Mouse (Mus musculus): ENCODE data around the gene Scn10a. TPM values are rescaled to one million over a fixed set of nuclear protein-coding genes. Genes with fewer than 3 reads are reported as not detected.

Scn10a gene
- polyA plus RNA-seq, 1 experiment: 0.68 TPM

DNA sequence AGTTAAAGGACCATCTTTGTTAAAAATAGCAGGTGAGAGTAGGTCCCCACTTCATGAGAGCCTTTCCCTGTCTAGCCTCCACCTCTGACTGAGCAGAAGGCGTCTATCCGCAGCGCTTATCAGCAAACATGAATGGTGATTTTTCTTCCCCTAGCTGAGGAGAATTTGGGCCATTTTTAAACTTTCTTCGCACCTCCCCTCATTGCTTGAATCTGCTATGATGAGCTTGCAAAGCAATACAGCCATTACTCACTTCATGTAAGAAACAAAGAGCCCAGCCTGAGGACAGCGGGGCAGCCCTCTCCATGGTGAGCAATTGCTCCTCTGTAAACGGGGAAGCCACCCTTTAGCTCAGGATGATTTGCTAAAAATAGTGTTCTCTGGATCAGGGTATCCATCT is 154.3 kb downstream of the Scn10a start:
- Histone ChIP-seq H3K27ac (ENCODE audit: control insufficient read depth, insufficient read depth, low read depth, low read length) (no peak overlapping the region), H3K36me3 (ENCODE audit: control insufficient read depth, insufficient read depth, low read length) (no peaks in the 10 kb centered on the region), H3K4me1 (ENCODE audit: control insufficient read depth, insufficient read depth, low read length) (no peaks in the 10 kb centered on the region), H3K27me3 (ENCODE audit: control insufficient read depth, insufficient read depth, low read length) (no peaks in the 10 kb centered on the region), H3K4me3 (ENCODE audit: control insufficient read depth, low read depth, low read length) (no peak overlapping the region)
- TF ChIP-seq CTCF (IDR thresholded peaks at IDR 0.05; ENCODE audit: control insufficient read depth, insufficient read depth, insufficient replicate concordance, low read depth, low read length) (no peak), POLR2A (IDR thresholded peaks at IDR 0.05; ENCODE audit: control insufficient read depth, low read depth, low read length) (no peak)

DNA sequence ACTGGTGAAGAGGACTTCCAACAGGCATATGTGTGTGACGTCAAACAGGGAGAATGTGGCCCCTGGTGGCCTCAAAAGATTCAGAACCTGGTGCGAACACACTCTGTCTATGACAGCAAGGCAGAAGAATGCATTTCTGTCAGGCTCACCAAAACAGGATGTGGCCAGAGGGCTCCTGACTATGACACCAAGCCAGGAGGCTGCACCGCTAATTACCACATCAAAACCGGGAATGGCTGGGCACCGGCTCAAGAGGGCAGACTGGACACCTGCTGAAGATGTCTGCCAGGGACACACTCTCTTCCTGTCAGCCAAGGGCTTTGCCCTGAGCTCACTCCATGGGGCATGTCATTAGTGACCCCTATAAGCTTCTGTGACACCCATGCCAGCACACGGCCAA is 155.5 kb downstream of the Scn10a start:
- no peaks in the 10 kb centered on the region for H3K36me3 ChIP-seq (ENCODE audit: control insufficient read depth, insufficient read depth, low read length)
- no peak overlapping the region for H3K4me3 ChIP-seq (ENCODE audit: control insufficient read depth, low read depth, low read length)
- no peaks in the 10 kb centered on the region for H3K27me3 ChIP-seq (ENCODE audit: control insufficient read depth, insufficient read depth, low read length)
- no peak overlapping the region for H3K27ac ChIP-seq (ENCODE audit: control insufficient read depth, insufficient read depth, low read depth, low read length)
- H3K4me1 ChIP-seq (ENCODE audit: control insufficient read depth, insufficient read depth, low read length): no peaks in the 10 kb centered on the region
- TF ChIP-seq CTCF (IDR thresholded peaks at IDR 0.05; ENCODE audit: control insufficient read depth, insufficient read depth, insufficient replicate concordance, low read depth, low read length) (no peak), POLR2A (IDR thresholded peaks at IDR 0.05; ENCODE audit: control insufficient read depth, low read depth, low read length) (no peak)

DNA sequence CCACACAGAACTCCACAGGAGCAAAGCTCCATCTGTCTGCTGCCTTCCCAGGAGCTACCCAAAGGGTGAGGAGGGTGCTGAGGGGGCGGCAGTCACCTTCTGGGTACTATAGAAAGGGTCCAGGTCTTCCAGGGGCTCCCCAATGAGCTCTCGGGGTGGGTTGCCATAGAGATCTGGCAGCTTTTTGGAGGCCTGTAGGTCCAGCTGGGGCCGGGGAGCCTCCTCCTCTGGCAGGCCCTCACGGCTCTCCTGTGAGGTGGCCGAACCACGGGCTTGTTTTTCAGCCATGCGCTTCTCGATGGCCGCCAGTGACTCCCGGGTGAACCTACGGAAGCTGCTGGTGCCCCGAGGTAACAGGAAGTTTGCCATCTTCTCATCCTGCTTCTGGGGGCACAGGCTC is 156.9 kb downstream of the Scn10a start:
- Histone ChIP-seq H3K4me3 (ENCODE audit: control insufficient read depth, low read depth, low read length) (no peak overlapping the region), H3K27ac (ENCODE audit: control insufficient read depth, insufficient read depth, low read depth, low read length) (no peak overlapping the region), H3K4me1 (ENCODE audit: control insufficient read depth, insufficient read depth, low read length) (no peaks in the 10 kb centered on the region), H3K36me3 (ENCODE audit: control insufficient read depth, insufficient read depth, low read length) (no peaks in the 10 kb centered on the region), H3K27me3 (ENCODE audit: control insufficient read depth, insufficient read depth, low read length) (no peaks in the 10 kb centered on the region)
- TF ChIP-seq CTCF (IDR thresholded peaks at IDR 0.05; ENCODE audit: control insufficient read depth, insufficient read depth, insufficient replicate concordance, low read depth, low read length) (no peak), POLR2A (IDR thresholded peaks at IDR 0.05; ENCODE audit: control insufficient read depth, low read depth, low read length) (no peak)

DNA sequence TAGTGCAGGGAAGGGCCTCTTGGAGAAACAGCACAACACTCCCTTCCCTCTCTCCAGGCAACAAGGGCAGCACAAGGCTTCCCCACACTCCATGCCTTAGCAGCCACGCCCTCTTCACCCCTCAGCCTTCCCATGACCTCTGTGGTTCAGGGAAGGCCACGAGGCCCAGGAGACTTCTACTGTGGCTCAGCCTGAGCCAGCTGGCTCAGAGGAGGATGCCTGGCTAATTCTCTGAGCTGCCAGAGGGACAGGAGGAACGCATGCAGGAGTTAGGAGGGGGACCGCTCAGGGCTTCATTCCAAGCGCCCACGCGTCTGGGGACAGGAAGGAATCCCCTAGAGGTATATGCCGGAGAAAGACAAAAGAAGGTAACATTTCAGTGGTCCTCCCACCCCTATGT is 157.4 kb downstream of the Scn10a start:
- Histone ChIP-seq H3K36me3 (ENCODE audit: control insufficient read depth, insufficient read depth, low read length) (no peaks in the 10 kb centered on the region), H3K27me3 (ENCODE audit: control insufficient read depth, insufficient read depth, low read length) (no peaks in the 10 kb centered on the region), H3K27ac (ENCODE audit: control insufficient read depth, insufficient read depth, low read depth, low read length) (no peak overlapping the region), H3K4me3 (ENCODE audit: control insufficient read depth, low read depth, low read length) (no peak overlapping the region), H3K4me1 (ENCODE audit: control insufficient read depth, insufficient read depth, low read length) (no peaks in the 10 kb centered on the region)
- no peak for TF ChIP-seq POLR2A (IDR thresholded peaks at IDR 0.05; ENCODE audit: control insufficient read depth, low read depth, low read length)
- TF ChIP-seq CTCF (IDR thresholded peaks at IDR 0.05; ENCODE audit: control insufficient read depth, insufficient read depth, insufficient replicate concordance, low read depth, low read length): no peak

DNA sequence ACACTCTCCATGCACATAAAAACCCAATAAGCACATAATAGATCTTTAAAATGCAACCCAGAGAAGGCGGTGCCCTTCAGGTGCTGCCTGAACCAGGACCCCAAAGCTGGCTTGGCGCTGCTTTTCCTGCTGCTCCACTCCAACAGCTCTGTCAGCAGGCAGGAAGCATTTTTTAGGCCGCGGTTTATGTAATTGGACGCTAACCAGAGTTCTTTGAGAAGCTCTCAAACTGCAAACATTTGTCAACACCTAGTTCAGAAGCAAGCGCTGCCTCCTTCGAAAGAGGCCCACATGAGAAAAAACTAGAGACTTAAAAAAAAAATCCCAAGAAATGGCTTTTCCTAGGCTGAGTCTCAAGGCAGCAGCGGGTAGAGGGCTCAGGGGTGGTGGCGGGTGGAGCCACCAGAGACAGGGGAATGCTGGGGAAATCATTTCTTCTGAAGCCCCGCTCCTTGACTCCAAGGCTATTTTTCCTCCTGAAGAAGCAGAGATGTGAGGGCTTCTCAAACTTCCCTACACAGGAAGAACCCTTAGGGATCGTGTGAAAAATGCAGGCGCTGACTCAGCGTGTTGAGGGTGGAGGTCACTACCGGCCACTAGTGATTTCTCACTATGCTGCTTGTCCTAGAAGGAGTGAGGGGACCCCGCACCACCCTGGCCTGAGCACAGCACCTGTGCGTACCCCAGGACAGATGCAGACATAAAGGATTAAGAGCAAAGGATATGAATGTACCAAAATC is 159.4 kb downstream of the Scn10a start:
- TF ChIP-seq CTCF (IDR thresholded peaks at IDR 0.05; ENCODE audit: control insufficient read depth, insufficient read depth, insufficient replicate concordance, low read depth, low read length): no peak
- no peak for TF ChIP-seq POLR2A (IDR thresholded peaks at IDR 0.05; ENCODE audit: control insufficient read depth, low read depth, low read length)
- no peak overlapping the region for H3K27ac ChIP-seq (ENCODE audit: control insufficient read depth, insufficient read depth, low read depth, low read length)

More for the DNA sequence above, 159.4 kb downstream of the Scn10a start:
- no peaks in the 10 kb centered on the region for H3K27me3 ChIP-seq (ENCODE audit: control insufficient read depth, insufficient read depth, low read length)
- no peak overlapping the region for H3K4me3 ChIP-seq (ENCODE audit: control insufficient read depth, low read depth, low read length)
- H3K4me1 ChIP-seq (ENCODE audit: control insufficient read depth, insufficient read depth, low read length): no peaks in the 10 kb centered on the region
- H3K36me3 ChIP-seq (ENCODE audit: control insufficient read depth, insufficient read depth, low read length): no peaks in the 10 kb centered on the region

Other genes with a start within 250 kb of the Scn10a start
- 0.70 and 0.79 TPM in 2 replicates for gene Scn5a, start 140.3 kb downstream of the Scn10a start, polyA plus RNA-seq (2012; rRNA removed)
- 0.20 and 0.26 TPM in 2 replicates for gene Scn11a, start 106.1 kb upstream of the Scn10a start, polyA plus RNA-seq (2012; rRNA removed)
- gene Wdr48, start 175.6 kb upstream of the Scn10a start, polyA plus RNA-seq (2012; rRNA removed): 346 and 472 TPM in 2 replicates
- 11.5 and 14.1 TPM in 2 replicates for gene Gorasp1, start 218.2 kb upstream of the Scn10a start, polyA plus RNA-seq (2012; rRNA removed)
- gene Ttc21a, start 218.3 kb upstream of the Scn10a start, polyA plus RNA-seq (2012; rRNA removed): 66.1 and 68.7 TPM in 2 replicates

Measured in testis, adult 2 months (tissue).